Mouse (Mus musculus): ENCODE results near the gene Foxred2. TPM values are rescaled to one million over a fixed set of nuclear protein-coding genes. Genes with fewer than 3 reads are reported as not detected.

Foxred2 gene
- polyA plus RNA-seq, 1 experiment, result 9.7 TPM

GRCm38 (mm10) chr15:77922710-77923109 lies 33.8 kb downstream of the Foxred2 start:
- TF ChIP-seq CTCF (IDR thresholded peaks at IDR 0.05; ENCODE audit: borderline replicate concordance, control insufficient read depth, extremely low read depth, insufficient read depth, low read length, poor library complexity), result no peak
- Histone ChIP-seq H3K27me3 (ENCODE audit: control insufficient read depth, insufficient read depth, low read length) (no peaks in the 10 kb centered on the region), H3K36me3 (ENCODE audit: control insufficient read depth, insufficient read depth, low read length) (peaks cover 26% of the 10 kb centered on the region), H3K27ac (ENCODE audit: control insufficient read depth, insufficient read depth, low read length) (no peak overlapping the region), H3K4me3 (ENCODE audit: control insufficient read depth, insufficient read depth, low read length) (no peak overlapping the region), H3K4me1 (replicated peaks; ENCODE audit: control insufficient read depth, insufficient read depth, low read length) (0 out of 2 replicates have a peak, but pooled peaks cover 2% of the 10 kb centered on the region)
- DNase-seq, result no peak
- WGBS, result 91% methylated on average over 9 of the region's 9 CpGs

- Histone ChIP-seq H3K27me3 (ENCODE audit: control insufficient read depth, insufficient read depth, low read length) (no peaks in the 10 kb centered on the region), H3K4me3 (ENCODE audit: control insufficient read depth, insufficient read depth, low read length) (no peak overlapping the region), H3K27ac (ENCODE audit: control insufficient read depth, insufficient read depth, low read length) (no peak overlapping the region), H3K36me3 (ENCODE audit: control insufficient read depth, insufficient read depth, low read length) (peaks cover 26% of the 10 kb centered on the region), H3K4me1 (replicated peaks; ENCODE audit: control insufficient read depth, insufficient read depth, low read length) (no peaks in the 10 kb centered on the region)
- no peak for DNase-seq
- TF ChIP-seq POLR2A (IDR thresholded peaks at IDR 0.05; ENCODE audit: control insufficient read depth, extremely low read depth, insufficient read depth, low read length, poor library complexity) (no peak), CTCF (IDR thresholded peaks at IDR 0.05; ENCODE audit: borderline replicate concordance, control insufficient read depth, extremely low read depth, insufficient read depth, low read length, poor library complexity) (no peak)
- WGBS, result 93% methylated on average over 6 of the region's 6 CpGs
Observed at GRCm38 (mm10) chr15:77921636-77922035, 34.9 kb downstream of the Foxred2 start.

DNA sequence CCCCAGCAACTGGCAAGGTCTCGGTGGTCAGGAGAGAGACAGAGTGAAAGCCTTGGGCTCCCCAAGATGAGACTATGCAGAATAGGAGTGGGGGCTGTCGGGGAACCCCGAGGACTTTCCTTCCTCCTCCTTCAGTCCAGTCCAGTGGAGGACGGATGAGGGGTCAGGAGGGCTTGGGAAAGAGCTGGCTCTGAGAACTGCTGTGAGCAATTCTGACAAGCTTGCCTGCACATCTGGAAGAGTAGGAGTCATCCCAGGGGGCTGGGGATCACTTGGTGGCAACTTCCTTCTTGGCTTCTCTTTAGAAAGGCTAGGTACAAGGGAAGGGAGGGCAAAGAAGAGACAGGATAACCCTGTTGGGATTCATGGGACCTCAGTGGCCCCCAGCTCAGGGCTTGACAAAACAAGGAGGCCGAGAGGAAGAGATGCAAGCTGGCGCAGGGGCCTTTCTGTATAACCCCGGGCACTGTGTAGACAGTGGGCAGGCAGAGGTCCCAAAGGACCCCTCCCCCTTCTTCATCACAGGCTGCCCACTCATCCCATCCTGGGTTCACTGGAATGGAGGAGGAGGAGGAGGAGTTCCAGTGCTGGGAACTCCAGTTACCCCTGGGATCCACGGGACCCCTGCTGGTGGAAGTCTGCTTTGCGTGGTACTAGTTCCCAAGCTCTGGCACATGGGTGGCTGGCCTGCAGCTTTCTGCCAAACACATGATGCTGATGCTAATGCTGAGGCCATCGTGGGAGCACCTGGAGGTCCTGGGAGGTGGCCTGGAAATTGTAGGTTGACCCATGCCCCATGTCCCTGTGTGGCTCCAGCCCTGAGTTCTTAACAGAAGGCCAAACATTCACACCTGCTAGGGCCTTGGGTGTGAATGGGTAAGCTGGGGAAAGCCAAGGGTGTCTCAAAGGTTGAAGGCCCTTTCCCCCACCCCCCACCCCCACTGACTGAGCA lies 35.7 kb downstream of the Foxred2 start:
- Histone ChIP-seq H3K4me1 (replicated peaks; ENCODE audit: control insufficient read depth, insufficient read depth, low read length) (no peaks in the 10 kb centered on the region), H3K27ac (ENCODE audit: control insufficient read depth, insufficient read depth, low read length) (no peak overlapping the region), H3K36me3 (ENCODE audit: control insufficient read depth, insufficient read depth, low read length) (peaks cover 26% of the 10 kb centered on the region), H3K4me3 (ENCODE audit: control insufficient read depth, insufficient read depth, low read length) (no peak overlapping the region), H3K27me3 (ENCODE audit: control insufficient read depth, insufficient read depth, low read length) (no peaks in the 10 kb centered on the region)
- TF ChIP-seq POLR2A (IDR thresholded peaks at IDR 0.05; ENCODE audit: control insufficient read depth, extremely low read depth, insufficient read depth, low read length, poor library complexity) (no peak), CTCF (IDR thresholded peaks at IDR 0.05; ENCODE audit: borderline replicate concordance, control insufficient read depth, extremely low read depth, insufficient read depth, low read length, poor library complexity) (no peak)
- no peak for DNase-seq
- WGBS, result 93% methylated on average over 10 of the region's 10 CpGs

- Histone ChIP-seq H3K27me3 (ENCODE audit: control insufficient read depth, insufficient read depth, low read length) (no peaks in the 10 kb centered on the region), H3K4me3 (ENCODE audit: control insufficient read depth, insufficient read depth, low read length) (no peak overlapping the region), H3K36me3 (ENCODE audit: control insufficient read depth, insufficient read depth, low read length) (peaks cover 34% of the 10 kb centered on the region), H3K27ac (ENCODE audit: control insufficient read depth, insufficient read depth, low read length) (no peak overlapping the region), H3K4me1 (replicated peaks; ENCODE audit: control insufficient read depth, insufficient read depth, low read length) (no peaks in the 10 kb centered on the region)
- TF ChIP-seq POLR2A (IDR thresholded peaks at IDR 0.05; ENCODE audit: control insufficient read depth, extremely low read depth, insufficient read depth, low read length, poor library complexity), result no peak
- TF ChIP-seq CTCF (IDR thresholded peaks at IDR 0.05; ENCODE audit: borderline replicate concordance, control insufficient read depth, extremely low read depth, insufficient read depth, low read length, poor library complexity), result no peak
- no peak for DNase-seq
- 95% methylated on average over 12 of the region's 12 CpGs for WGBS
Observed at GRCm38 (mm10) chr15:77919441-77919840, 37.1 kb downstream of the Foxred2 start.

DNA sequence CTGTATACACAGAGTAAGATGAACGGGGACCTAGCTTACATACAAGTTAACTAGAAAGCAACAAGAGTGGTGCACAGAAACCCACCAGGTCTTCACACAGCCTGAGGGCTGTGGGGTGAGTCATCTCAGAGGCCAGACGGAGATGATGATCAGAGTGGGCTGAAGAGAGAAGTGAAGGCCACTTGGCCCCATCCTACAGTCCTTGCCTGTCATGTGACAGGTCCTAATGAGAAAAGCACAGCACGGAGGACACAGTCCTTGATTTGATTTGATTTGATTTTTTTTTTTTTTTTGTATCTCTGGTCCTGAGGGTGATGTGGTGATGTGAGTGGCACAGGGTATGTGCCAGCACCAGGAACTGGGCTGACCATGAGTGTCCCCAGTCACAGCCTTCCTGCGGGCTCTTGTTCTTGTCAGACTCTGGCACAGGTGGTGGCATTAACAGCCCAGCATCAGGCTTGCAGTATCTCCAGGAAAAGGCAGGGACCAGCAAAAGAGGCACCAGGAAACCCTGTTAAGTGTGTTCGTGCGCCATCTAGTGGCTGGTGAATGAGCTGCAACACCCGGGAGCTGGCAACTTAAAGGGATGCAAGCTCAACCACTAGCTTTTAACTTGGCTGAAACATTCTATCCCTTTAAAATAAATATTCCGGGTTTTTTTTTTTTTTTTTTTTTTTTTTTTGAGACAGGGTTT lies 39.5 kb downstream of the Foxred2 start:
- Histone ChIP-seq H3K4me1 (replicated peaks; ENCODE audit: control insufficient read depth, insufficient read depth, low read length) (no peaks in the 10 kb centered on the region), H3K27ac (ENCODE audit: control insufficient read depth, insufficient read depth, low read length) (no peak overlapping the region), H3K27me3 (ENCODE audit: control insufficient read depth, insufficient read depth, low read length) (no peaks in the 10 kb centered on the region), H3K4me3 (ENCODE audit: control insufficient read depth, insufficient read depth, low read length) (no peak overlapping the region), H3K36me3 (ENCODE audit: control insufficient read depth, insufficient read depth, low read length) (peaks cover 19% of the 10 kb centered on the region)
- TF ChIP-seq CTCF (IDR thresholded peaks at IDR 0.05; ENCODE audit: borderline replicate concordance, control insufficient read depth, extremely low read depth, insufficient read depth, low read length, poor library complexity) (peak; percentile 76; the same call in 1 of the 2 replicates), POLR2A (IDR thresholded peaks at IDR 0.05; ENCODE audit: control insufficient read depth, extremely low read depth, insufficient read depth, low read length, poor library complexity) (no peak)
- 38% methylated on average over 8 of the region's 8 CpGs for WGBS
- peak; percentile 85 for DNase-seq

DNA sequence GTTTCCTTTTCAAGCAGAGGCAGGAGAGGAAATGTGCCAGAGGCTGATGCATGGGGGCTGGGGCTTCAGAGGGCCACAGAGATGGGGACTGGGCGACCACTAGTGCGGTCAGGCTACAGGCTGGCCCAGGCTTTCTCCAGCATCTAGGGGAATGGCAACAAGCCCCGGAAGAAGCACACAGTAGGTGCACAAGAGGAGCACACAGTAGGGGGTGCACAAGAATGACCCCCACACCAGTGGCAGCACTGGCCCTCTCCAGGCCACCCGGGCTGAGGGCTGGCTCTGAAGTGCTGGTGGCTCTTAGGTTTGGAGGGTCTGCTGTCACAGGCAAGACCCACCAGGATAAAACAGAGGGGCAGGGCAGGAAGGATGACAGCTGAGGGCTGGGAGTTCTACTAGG lies 41.2 kb downstream of the Foxred2 start:
- 98% methylated on average over 4 of the region's 4 CpGs for WGBS
- H3K4me1 ChIP-seq (replicated peaks; ENCODE audit: control insufficient read depth, insufficient read depth, low read length), result no peaks in the 10 kb centered on the region
- peaks cover 13% of the 10 kb centered on the region for H3K36me3 ChIP-seq (ENCODE audit: control insufficient read depth, insufficient read depth, low read length)
- no peak for TF ChIP-seq POLR2A (IDR thresholded peaks at IDR 0.05; ENCODE audit: control insufficient read depth, extremely low read depth, insufficient read depth, low read length, poor library complexity)
- no peaks in the 10 kb centered on the region for H3K27me3 ChIP-seq (ENCODE audit: control insufficient read depth, insufficient read depth, low read length)
- DNase-seq, result no peak
- no peak overlapping the region for H3K4me3 ChIP-seq (ENCODE audit: control insufficient read depth, insufficient read depth, low read length)
- no peak overlapping the region for H3K27ac ChIP-seq (ENCODE audit: control insufficient read depth, insufficient read depth, low read length)
